Mouse (Mus musculus): ENCODE measurements around the gene 1110008L16Rik. TPM values are rescaled to one million over a fixed set of nuclear protein-coding genes. Genes with fewer than 3 reads are reported as not detected.
A peak's percentile ranks its signal among the peaks of the same experiment; 100 is the strongest.
"Not testable (repeated sequence)": the region's sequence is repeated elsewhere in the genome, so short reads cannot be mapped to it uniquely, and the experiment has no call there.

Gene 1110008L16Rik
- polyA plus RNA-seq, 1 experiment: 12.0 TPM

DNA sequence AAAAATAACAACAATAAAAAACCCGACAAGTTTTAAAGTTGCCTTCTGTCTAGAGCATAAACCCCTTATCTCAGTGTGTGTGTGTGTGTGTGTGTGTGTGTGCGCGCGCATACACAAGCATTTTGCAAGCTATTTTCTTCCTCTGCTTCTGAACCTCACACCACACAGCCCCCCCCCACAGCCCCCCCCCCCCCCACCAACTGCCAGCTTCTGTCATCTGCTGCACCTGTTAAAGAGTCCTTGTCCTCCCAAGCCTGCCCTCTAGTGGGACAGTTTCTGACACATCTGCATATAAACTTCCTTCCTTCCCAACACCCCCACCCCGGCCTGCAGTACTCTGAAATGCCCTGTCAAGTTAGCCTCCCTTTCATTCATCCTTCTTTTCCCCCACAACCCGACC, 89.1 kb downstream of the 1110008L16Rik start:
- no peak for DNase-seq (ENCODE audit: low read depth, low spot score)
- WGBS: 65% methylated on average over 6 of the region's 6 CpGs

- no peak for DNase-seq (ENCODE audit: low read depth, low spot score)
- 69% methylated on average over 17 of the region's 17 CpGs for WGBS
These were observed 90.0 kb downstream of the 1110008L16Rik start for GRCm38 (mm10) chr12:55389132-55390081.

GRCm38 (mm10) chr12:55392120-55392519, 92.7 kb downstream of the 1110008L16Rik start:
- DNase-seq (ENCODE audit: low read depth, low spot score): no peak

DNA sequence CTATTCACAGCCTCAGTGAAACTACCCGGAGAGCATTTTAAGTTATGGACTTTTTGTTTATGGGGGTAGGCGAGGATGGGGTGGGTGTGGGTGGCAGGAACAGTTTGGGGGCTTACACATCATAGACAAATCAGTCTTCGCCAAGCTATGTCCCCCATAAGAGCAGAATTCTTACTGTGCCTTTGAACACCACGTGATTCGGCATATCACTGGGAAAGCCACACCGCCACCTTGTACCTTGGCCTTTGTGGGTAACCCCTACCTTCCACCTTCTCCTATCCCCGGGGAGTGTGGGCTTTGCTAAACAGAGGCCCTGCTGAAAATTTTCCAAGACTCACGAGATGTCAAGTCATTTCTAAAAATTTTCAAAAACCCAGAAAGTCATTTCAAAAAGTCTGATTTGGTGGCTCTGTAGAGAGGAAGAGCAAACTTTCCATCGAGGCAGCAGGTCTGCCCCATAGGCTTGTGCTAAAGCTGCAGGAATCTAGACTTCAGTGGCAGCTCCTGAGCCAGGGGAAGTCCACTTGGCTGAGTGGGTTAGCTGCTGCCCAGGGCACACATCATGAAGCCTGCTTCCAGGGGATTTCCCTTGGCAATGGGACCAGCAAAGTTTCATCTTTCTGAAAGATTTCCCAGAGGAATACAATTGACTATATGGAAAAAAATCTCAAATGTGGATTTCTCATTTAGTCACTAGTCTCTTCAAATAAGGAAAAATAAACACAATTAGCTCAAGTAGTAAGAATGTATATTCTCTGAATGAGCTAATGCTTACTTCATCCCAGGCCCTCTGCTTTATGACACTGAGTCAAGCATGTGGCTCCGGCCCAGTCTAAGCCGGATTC, 93.6 kb downstream of the 1110008L16Rik start:
- 80% methylated on average over 11 of the region's 11 CpGs for WGBS
- no peak for DNase-seq (ENCODE audit: low read depth, low spot score)

DNA sequence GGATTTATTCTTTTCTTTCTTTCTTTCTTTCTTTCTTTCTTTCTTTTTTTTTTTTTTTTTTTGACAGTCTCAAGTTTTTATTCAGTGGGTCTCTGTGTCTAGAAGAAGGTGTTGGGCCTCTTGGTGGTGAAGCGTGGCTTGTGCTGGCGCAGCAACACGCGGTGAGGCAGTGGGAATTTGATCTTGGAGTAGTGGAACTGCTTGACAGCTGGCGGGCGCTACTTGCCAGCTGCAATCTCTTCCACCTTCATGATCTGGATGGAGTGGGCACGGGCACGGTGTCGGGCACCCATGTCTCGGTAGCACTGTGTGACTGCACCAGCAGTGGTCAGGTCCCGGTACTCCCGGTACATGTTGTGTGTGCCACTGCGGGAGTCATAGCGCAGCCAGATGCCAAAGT, 96.2 kb downstream of the 1110008L16Rik start:
- DNase-seq (ENCODE audit: low read depth, low spot score): not testable (repeated sequence)
- WGBS: 96% methylated on average over 14 of the region's 14 CpGs

DNA sequence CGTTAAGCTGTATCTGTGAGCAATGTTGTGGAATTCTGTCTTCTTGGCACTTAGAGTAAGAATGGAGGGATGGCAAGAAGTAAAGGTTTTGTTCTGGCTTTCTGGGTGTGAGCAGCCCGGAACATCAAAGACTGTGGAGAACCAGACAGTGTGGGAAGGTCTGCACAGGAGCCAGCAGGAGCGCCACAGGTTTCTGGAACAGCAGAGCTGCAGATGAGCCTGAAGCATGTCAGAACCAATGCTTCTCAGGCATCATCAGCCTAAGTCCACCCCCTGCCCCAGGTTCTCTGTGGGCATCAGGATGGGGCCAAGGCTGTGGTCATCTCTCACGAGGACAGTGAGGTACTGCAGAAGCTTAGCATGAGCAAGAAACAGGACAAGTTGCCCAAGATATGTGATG, 97.2 kb downstream of the 1110008L16Rik start:
- 87% methylated on average over 4 of the region's 4 CpGs for WGBS
- no peak for DNase-seq (ENCODE audit: low read depth, low spot score)

- WGBS: 41% methylated on average over 9 of the region's 9 CpGs
- no peak for DNase-seq (ENCODE audit: low read depth, low spot score)
These were observed 98.3 kb downstream of the 1110008L16Rik start for GRCm38 (mm10) chr12:55397544-55398239.

GRCm38 (mm10) chr12:55398240-55399127, 99.1 kb downstream of the 1110008L16Rik start:
- DNase-seq (ENCODE audit: low read depth, low spot score): peak; percentile 78
- WGBS: under 1% methylated on average over 51 of the region's 51 CpGs

DNA sequence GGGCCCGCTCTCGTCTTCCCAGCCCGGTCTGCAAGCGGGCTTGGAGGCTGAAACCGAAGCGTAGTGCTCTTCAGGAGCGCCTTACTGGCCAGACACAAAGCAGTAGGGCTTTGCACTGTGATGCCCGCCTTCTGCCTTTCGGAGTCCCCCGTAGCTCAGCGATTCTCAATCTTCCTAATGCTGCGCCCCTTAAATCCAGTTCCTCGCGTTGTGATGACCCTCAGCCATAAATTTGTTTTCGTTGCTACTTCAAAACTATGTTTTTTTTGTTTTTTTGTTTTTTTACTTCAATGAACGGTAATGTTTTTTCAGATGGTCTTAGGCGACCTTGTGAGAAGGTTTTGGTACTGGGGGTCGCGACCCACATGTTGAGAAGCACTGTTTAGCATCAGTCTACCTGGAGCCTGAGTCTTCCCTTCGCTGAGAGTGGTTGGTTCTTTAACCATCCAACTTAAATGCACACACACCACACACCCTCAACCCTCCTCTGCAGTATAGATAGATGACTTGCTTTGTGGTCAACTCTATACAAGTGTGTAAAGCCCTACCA, 99.8 kb downstream of the 1110008L16Rik start:
- WGBS: under 1% methylated on average over 20 of the region's 20 CpGs
- DNase-seq (ENCODE audit: low read depth, low spot score): no peak

GRCm38 (mm10) chr12:55407888-55408287, 108.5 kb downstream of the 1110008L16Rik start:
- 56% methylated on average over 5 of the region's 5 CpGs for WGBS
- DNase-seq (ENCODE audit: low read depth, low spot score): no peak

DNA sequence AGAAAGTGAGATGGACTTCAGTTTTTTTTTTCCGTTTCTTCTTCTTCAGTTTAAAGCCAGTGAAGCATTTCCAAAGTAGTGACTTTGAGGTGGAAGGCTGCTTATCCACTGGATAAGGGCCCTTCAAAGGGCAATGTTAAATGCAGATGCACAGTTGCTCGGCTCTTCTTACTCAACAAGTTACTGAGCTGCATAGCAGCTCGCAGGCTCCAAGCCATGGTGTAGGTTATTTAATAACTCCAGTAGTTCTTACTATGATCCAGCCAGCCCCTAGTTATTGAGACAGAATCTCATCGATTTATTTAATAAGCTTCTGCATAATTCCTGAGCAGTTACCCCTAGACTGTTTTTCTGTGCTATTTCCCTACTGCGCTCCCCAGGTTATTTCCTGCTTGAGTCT, 115.9 kb downstream of the 1110008L16Rik start:
- 89% methylated on average over 5 of the region's 5 CpGs for WGBS
- DNase-seq (ENCODE audit: low read depth, low spot score): no peak

GRCm38 (mm10) chr12:55415762-55416161, 116.4 kb downstream of the 1110008L16Rik start:
- 8% methylated on average over 1 of the region's 1 CpGs for WGBS
- DNase-seq (ENCODE audit: low read depth, low spot score): no peak

DNA sequence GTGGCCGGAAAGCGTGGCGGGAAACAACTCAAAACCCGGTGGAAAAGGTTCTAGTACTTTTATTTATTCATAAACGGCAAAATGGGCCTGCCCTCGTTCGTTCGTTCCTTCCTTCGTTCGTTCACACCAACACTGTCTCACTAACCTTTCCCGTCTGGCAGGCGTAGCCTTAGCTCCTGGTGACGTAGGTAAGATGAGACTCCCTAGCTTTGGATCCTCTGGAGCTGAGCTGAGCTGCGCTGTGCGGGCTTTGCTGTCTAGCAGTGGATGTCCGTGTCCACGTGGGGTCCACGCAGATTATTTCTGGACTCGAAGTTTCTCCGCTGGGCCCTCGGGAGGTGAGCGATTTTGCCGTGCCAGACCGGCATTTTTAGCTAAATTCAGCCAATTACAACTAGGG, 120.8 kb downstream of the 1110008L16Rik start:
- WGBS: 96% methylated on average over 24 of the region's 24 CpGs
- DNase-seq (ENCODE audit: low read depth, low spot score): no peak

- no peak for DNase-seq (ENCODE audit: low read depth, low spot score)
- WGBS: 25% methylated on average over 3 of the region's 3 CpGs
These were observed 122.7 kb downstream of the 1110008L16Rik start for GRCm38 (mm10) chr12:55422057-55422456.

- DNase-seq (ENCODE audit: low read depth, low spot score): no peak
- WGBS: 94% methylated on average over 7 of the region's 7 CpGs
These were observed 126.9 kb downstream of the 1110008L16Rik start for GRCm38 (mm10) chr12:55426300-55426699.

DNA sequence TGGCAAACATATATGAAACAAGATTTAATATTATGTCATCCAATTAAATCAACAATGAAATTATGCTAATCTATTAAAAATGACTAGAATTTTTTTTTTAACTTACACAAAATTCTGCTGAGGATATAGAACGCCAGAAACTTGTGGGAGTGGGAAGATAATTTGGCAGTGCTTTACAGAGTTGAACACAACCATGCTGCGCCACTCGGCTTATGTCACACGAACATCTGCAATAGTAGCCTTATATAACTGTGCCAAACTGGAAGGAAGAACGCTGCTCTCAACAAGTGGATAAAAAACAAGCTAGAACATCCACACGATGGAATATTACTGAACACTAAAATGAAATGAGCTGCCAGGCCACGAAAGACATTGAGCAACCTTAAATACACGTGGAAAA, 129.8 kb downstream of the 1110008L16Rik start:
- DNase-seq (ENCODE audit: low read depth, low spot score): no peak
- 74% methylated on average over 8 of the region's 8 CpGs for WGBS

GRCm38 (mm10) chr12:55429956-55430355, 130.6 kb downstream of the 1110008L16Rik start:
- no peak for DNase-seq (ENCODE audit: low read depth, low spot score)
- 84% methylated on average over 4 of the region's 4 CpGs for whole genome bisulfite sequencing
